Mouse (Mus musculus): Measurements from ENCODE around the gene Lrig2. TPM values are rescaled to one million over a fixed set of nuclear protein-coding genes. Genes with fewer than 3 reads are reported as not detected.
A peak's percentile ranks its signal among the peaks of the same experiment; 100 is the strongest.

Gene Lrig2
- polyA plus RNA-seq, 1 experiment from 2014 or later: 37.8 TPM

DNA sequence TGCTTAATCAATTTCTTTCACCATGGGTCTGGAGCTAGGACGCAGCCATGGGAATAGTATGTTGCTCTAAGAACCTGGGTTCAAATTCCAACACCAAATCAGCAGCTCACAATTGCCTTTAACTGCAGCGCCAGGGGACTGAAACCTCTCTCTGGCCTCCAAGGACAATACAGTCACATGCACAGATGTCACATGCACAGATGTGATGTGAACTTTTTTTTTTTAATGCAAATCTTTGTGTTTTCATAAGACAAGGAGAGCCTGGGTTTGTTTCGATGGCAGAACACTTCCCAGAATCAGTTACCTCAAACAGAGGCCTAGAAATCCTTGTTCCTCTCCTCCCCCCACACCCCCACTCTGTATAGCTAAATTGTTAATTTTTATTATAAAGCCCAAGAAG lies 133.5 kb downstream of the Lrig2 start:
- ATAC-seq (ENCODE audit: low FRiP score) (no peak), DNase-seq (ENCODE audit: low spot score) (no peak)
- Histone ChIP-seq H3K36me3 (replicated peaks; ENCODE audit: control insufficient read depth, insufficient read depth) (no peaks in the 10 kb centered on the region), H3K4me3 (replicated peaks; ENCODE audit: low read length) (no peak overlapping the region), H3K27ac (no peak overlapping the region), H3K9me3 (ENCODE audit: control insufficient read depth, low read length) (no peaks in the 10 kb centered on the region), H3K4me2 (replicated peaks) (no peak overlapping the region), H3K27me3 (ENCODE audit: control insufficient read depth, insufficient read depth, low read length) (no peaks in the 10 kb centered on the region), H3K9ac (no peak overlapping the region), H3K4me1 (replicated peaks; ENCODE audit: control insufficient read depth, insufficient read depth, low read length) (no peaks in the 10 kb centered on the region)
- WGBS: 74% methylated on average over 3 of the region's 3 CpGs

DNA sequence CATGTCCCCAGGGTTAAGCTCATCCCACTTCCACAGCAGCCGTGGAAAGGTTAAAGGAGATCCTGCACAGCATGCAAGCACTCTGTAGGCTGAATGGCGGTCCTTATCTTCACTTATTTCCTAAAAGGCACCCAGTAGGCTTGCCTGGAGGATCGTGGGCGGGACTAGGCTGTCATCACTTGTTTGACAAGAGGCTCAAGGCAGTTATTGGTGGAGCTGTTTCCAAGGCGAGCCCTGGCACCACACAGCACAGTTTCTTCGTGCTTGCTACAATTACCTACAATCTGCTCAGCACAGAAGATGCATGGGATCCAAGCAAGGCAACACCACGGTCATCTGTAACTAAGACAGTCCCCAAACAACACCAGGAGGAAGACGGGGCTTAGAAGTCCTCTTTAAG lies 137.8 kb downstream of the Lrig2 start:
- Histone ChIP-seq H3K4me2 (replicated peaks) (no peak overlapping the region), H3K4me3 (replicated peaks; ENCODE audit: low read length) (no peak overlapping the region), H3K9ac (no peak overlapping the region), H3K27me3 (ENCODE audit: control insufficient read depth, insufficient read depth, low read length) (no peaks in the 10 kb centered on the region), H3K4me1 (replicated peaks; ENCODE audit: control insufficient read depth, insufficient read depth, low read length) (no peaks in the 10 kb centered on the region), H3K27ac (no peak overlapping the region), H3K9me3 (ENCODE audit: control insufficient read depth, low read length) (no peaks in the 10 kb centered on the region), H3K36me3 (replicated peaks; ENCODE audit: control insufficient read depth, insufficient read depth) (no peaks in the 10 kb centered on the region)
- 78% methylated on average over 8 of the region's 8 CpGs for WGBS
- DNase-seq (ENCODE audit: low spot score) (no peak), ATAC-seq (ENCODE audit: low FRiP score) (no peak)

GRCm38 (mm10) chr3:104372374-104372773 lies 139.3 kb downstream of the Lrig2 start:
- H3K4me1 ChIP-seq (replicated peaks; ENCODE audit: control insufficient read depth, insufficient read depth, low read length): 0 out of 2 replicates have a peak, but pooled peaks cover 3% of the 10 kb centered on the region
- H3K27me3 ChIP-seq (ENCODE audit: control insufficient read depth, insufficient read depth, low read length): no peaks in the 10 kb centered on the region
- no peak for ATAC-seq (ENCODE audit: low FRiP score)
- no peak overlapping the region for H3K4me2 ChIP-seq (replicated peaks)
- no peak overlapping the region for H3K9ac ChIP-seq
- H3K9me3 ChIP-seq (ENCODE audit: control insufficient read depth, low read length): no peaks in the 10 kb centered on the region
- no peak for DNase-seq (ENCODE audit: low spot score)
- H3K36me3 ChIP-seq (replicated peaks; ENCODE audit: control insufficient read depth, insufficient read depth): no peaks in the 10 kb centered on the region
- no peak overlapping the region for H3K27ac ChIP-seq
- no peak overlapping the region for H3K4me3 ChIP-seq (replicated peaks; ENCODE audit: low read length)
- 91% methylated on average over 2 of the region's 2 CpGs for WGBS

GRCm38 (mm10) chr3:104367912-104368311 lies 143.8 kb downstream of the Lrig2 start:
- 88% methylated on average over 2 of the region's 2 CpGs for WGBS
- Histone ChIP-seq H3K4me3 (replicated peaks; ENCODE audit: low read length) (no peak overlapping the region), H3K4me2 (replicated peaks) (no peak overlapping the region), H3K27me3 (ENCODE audit: control insufficient read depth, insufficient read depth, low read length) (no peaks in the 10 kb centered on the region), H3K36me3 (replicated peaks; ENCODE audit: control insufficient read depth, insufficient read depth) (no peaks in the 10 kb centered on the region), H3K4me1 (replicated peaks; ENCODE audit: control insufficient read depth, insufficient read depth, low read length) (0 out of 2 replicates have a peak, but pooled peaks cover 3% of the 10 kb centered on the region), H3K9ac (no peak overlapping the region), H3K9me3 (ENCODE audit: control insufficient read depth, low read length) (no peaks in the 10 kb centered on the region), H3K27ac (no peak overlapping the region)
- ATAC-seq (ENCODE audit: low FRiP score) (no peak), DNase-seq (ENCODE audit: low spot score) (no peak)

DNA sequence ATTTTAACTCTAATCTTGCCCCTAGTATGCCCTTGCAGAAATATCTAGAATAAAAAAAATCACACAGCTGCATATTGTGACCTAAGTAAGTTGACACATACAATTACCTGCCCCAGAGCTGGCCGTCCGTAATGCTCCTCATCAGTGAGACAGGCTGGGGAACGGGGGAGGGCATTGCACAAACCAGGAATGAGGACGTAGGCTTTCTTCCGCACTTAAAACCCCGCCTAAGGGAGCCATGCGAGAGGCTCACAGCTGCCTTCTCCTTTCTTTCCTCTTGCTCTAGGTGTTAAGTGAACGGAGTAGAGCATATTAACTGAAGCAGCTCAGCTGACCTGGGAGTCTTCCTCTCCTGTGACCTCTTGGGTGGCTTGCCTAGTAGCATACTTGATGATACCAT lies 149.9 kb downstream of the Lrig2 start:
- no peak overlapping the region for H3K9ac ChIP-seq
- no peak overlapping the region for H3K27ac ChIP-seq
- H3K4me1 ChIP-seq (replicated peaks; ENCODE audit: control insufficient read depth, insufficient read depth, low read length): no peaks in the 10 kb centered on the region
- DNase-seq (ENCODE audit: low spot score): no peak
- no peaks in the 10 kb centered on the region for H3K9me3 ChIP-seq (ENCODE audit: control insufficient read depth, low read length)
- no peaks in the 10 kb centered on the region for H3K27me3 ChIP-seq (ENCODE audit: control insufficient read depth, insufficient read depth, low read length)
- no peak overlapping the region for H3K4me3 ChIP-seq (replicated peaks; ENCODE audit: low read length)
- 80% methylated on average over 8 of the region's 8 CpGs for WGBS
- H3K4me2 ChIP-seq (replicated peaks): no peak overlapping the region
- H3K36me3 ChIP-seq (replicated peaks; ENCODE audit: control insufficient read depth, insufficient read depth): no peaks in the 10 kb centered on the region
- no peak for ATAC-seq (ENCODE audit: low FRiP score)

- Histone ChIP-seq H3K27me3 (ENCODE audit: control insufficient read depth, insufficient read depth, low read length) (no peaks in the 10 kb centered on the region), H3K4me1 (replicated peaks; ENCODE audit: control insufficient read depth, insufficient read depth, low read length) (no peaks in the 10 kb centered on the region), H3K4me2 (replicated peaks) (no peak overlapping the region), H3K9ac (no peak overlapping the region), H3K36me3 (replicated peaks; ENCODE audit: control insufficient read depth, insufficient read depth) (no peaks in the 10 kb centered on the region), H3K9me3 (ENCODE audit: control insufficient read depth, low read length) (no peaks in the 10 kb centered on the region), H3K27ac (no peak overlapping the region), H3K4me3 (replicated peaks; ENCODE audit: low read length) (no peak overlapping the region)
- no peak for DNase-seq (ENCODE audit: low spot score)
- 84% methylated on average over 5 of the region's 5 CpGs for WGBS
- ATAC-seq (ENCODE audit: low FRiP score): no peak
Observed at GRCm38 (mm10) chr3:104360325-104360724, 151.4 kb downstream of the Lrig2 start.

- ATAC-seq (ENCODE audit: low FRiP score) (no peak), DNase-seq (ENCODE audit: low spot score) (no peak)
- no peaks in the 10 kb centered on the region for H3K4me1 ChIP-seq (replicated peaks; ENCODE audit: control insufficient read depth, insufficient read depth, low read length)
- WGBS: 70% methylated on average over 8 of the region's 8 CpGs
- no peaks in the 10 kb centered on the region for H3K36me3 ChIP-seq (replicated peaks; ENCODE audit: control insufficient read depth, insufficient read depth)
- no peaks in the 10 kb centered on the region for H3K9me3 ChIP-seq (ENCODE audit: control insufficient read depth, low read length)
- H3K27ac ChIP-seq: no peak overlapping the region
- H3K4me3 ChIP-seq (replicated peaks; ENCODE audit: low read length): no peak overlapping the region
- H3K9ac ChIP-seq: no peak overlapping the region
- H3K4me2 ChIP-seq (replicated peaks): no peak overlapping the region
- H3K27me3 ChIP-seq (ENCODE audit: control insufficient read depth, insufficient read depth, low read length): no peaks in the 10 kb centered on the region
Observed at GRCm38 (mm10) chr3:104359225-104360135, 152.2 kb downstream of the Lrig2 start.

GRCm38 (mm10) chr3:104358747-104359146 lies 153.0 kb downstream of the Lrig2 start:
- Histone ChIP-seq H3K4me3 (replicated peaks; ENCODE audit: low read length) (no peak overlapping the region), H3K9ac (no peak overlapping the region), H3K4me1 (replicated peaks; ENCODE audit: control insufficient read depth, insufficient read depth, low read length) (no peaks in the 10 kb centered on the region), H3K27ac (no peak overlapping the region), H3K36me3 (replicated peaks; ENCODE audit: control insufficient read depth, insufficient read depth) (no peaks in the 10 kb centered on the region), H3K9me3 (ENCODE audit: control insufficient read depth, low read length) (no peaks in the 10 kb centered on the region), H3K27me3 (ENCODE audit: control insufficient read depth, insufficient read depth, low read length) (no peaks in the 10 kb centered on the region), H3K4me2 (replicated peaks) (no peak overlapping the region)
- DNase-seq (ENCODE audit: low spot score) (no peak), ATAC-seq (ENCODE audit: low FRiP score) (0 out of 2 replicates have a peak, but pooled peaks have one; percentile 31)
- 81% methylated on average over 5 of the region's 5 CpGs for WGBS

DNA sequence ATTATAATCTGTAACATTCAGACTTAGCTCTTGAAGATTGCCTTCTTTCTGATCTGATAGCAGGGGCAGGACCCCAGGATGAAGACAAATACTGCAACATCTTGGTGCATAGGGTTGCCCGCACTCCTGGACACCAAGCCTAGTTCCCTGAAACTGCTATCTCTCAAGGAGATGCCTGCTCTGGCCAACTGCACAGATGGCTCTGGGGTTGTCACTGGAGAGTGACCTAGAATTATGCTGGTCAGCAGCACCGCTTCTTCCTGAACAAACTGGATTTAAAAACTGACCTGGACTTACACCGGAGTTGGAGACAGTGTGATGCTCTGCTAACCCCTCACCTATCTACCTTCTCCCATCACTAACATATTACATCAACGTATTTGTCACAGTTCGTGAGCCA lies 155.6 kb downstream of the Lrig2 start:
- H3K27me3 ChIP-seq (ENCODE audit: control insufficient read depth, insufficient read depth, low read length): no peaks in the 10 kb centered on the region
- peaks cover 6% of the 10 kb centered on the region; the same call in 1 of the 2 replicates for H3K4me1 ChIP-seq (replicated peaks; ENCODE audit: control insufficient read depth, insufficient read depth, low read length)
- no peak overlapping the region for H3K4me2 ChIP-seq (replicated peaks)
- H3K9me3 ChIP-seq (ENCODE audit: control insufficient read depth, low read length): no peaks in the 10 kb centered on the region
- DNase-seq (ENCODE audit: low spot score): no peak
- H3K4me3 ChIP-seq (replicated peaks; ENCODE audit: low read length): no peak overlapping the region
- H3K36me3 ChIP-seq (replicated peaks; ENCODE audit: control insufficient read depth, insufficient read depth): no peaks in the 10 kb centered on the region
- no peak overlapping the region for H3K9ac ChIP-seq
- no peak overlapping the region for H3K27ac ChIP-seq
- ATAC-seq (ENCODE audit: low FRiP score): no peak
- 93% methylated on average over 5 of the region's 5 CpGs for WGBS
